Mouse (Mus musculus) macrophage (primary cell): ENCODE results near the gene Fam206a. TPM values are rescaled to one million over a fixed set of nuclear protein-coding genes. Genes with fewer than 3 reads are reported as not detected.

Source experiments
- H3K27ac ChIP-seq: fragments of 350-480 bp; formaldehyde crosslinking; 2 replicates; pipeline ENCODE4 v1.9.0; 2021
- H3K36me3 ChIP-seq: fragments of 350-480 bp; formaldehyde crosslinking; 2 replicates; pipeline ENCODE4 v1.9.0; 2021; ENCODE audit errors: inconsistent target
- H3K4me3 ChIP-seq: fragments of 350-480 bp; formaldehyde crosslinking; 2 replicates; pipeline ENCODE4 v1.9.0; 2021; ENCODE audit errors: inconsistent target
- H3K79me2 ChIP-seq: fragments of 350-480 bp; formaldehyde crosslinking; 2 replicates; pipeline ENCODE4 v1.9.0; 2021; ENCODE audit errors: inconsistent target
- WGBS: methylation state at CpG from one replicate; pipeline ENCODE4 v1.1.7; 2026; ENCODE audit warnings: inconsistent platforms; ENCODE audit not compliant: missing documents; 5-methylcytosine and 5-hydroxymethylcytosine counted together
- polyA plus RNA-seq: library from polyadenylated mRNA; stranded (reverse); fragments of 250-400 nt; gene quantifications from 3 replicates; pipeline ENCODE4 v1.2.4, GENCODE M21; 2018; ENCODE audit warnings: inconsistent platforms

Gene Fam206a
- polyA plus RNA-seq, 1 experiment from 2014 or later = 7.1 TPM

GRCm38 (mm10) chr4:56824231-56824630, 22.1 kb downstream of the Fam206a start:
- no peak overlapping the region for H3K4me3 ChIP-seq
- no peak overlapping the region for H3K27ac ChIP-seq
- H3K79me2 ChIP-seq = no peaks in the 10 kb centered on the region
- WGBS = 94% methylated on average over 9 of the region's 9 CpGs
- no peaks in the 10 kb centered on the region for H3K36me3 ChIP-seq

- Histone ChIP-seq H3K27ac (no peak overlapping the region), H3K36me3 (no peaks in the 10 kb centered on the region), H3K79me2 (no peaks in the 10 kb centered on the region), H3K4me3 (no peak overlapping the region)
- 100% methylated on average over 3 of the region's 3 CpGs for WGBS
These were observed 26.8 kb downstream of the Fam206a start for GRCm38 (mm10) chr4:56828932-56829331.

GRCm38 (mm10) chr4:56829511-56829921, 27.4 kb downstream of the Fam206a start:
- WGBS = 96% methylated on average over 6 of the region's 7 CpGs
- no peak overlapping the region for H3K4me3 ChIP-seq
- H3K79me2 ChIP-seq = no peaks in the 10 kb centered on the region
- no peaks in the 10 kb centered on the region for H3K36me3 ChIP-seq
- H3K27ac ChIP-seq = no peak overlapping the region

- Histone ChIP-seq H3K36me3 (no peaks in the 10 kb centered on the region), H3K27ac (no peak overlapping the region)
- 61% methylated on average over 13 of the region's 13 CpGs for WGBS
These were observed 29.0 kb downstream of the Fam206a start for GRCm38 (mm10) chr4:56831013-56831609.

GRCm38 (mm10) chr4:56831998-56832397, 29.9 kb downstream of the Fam206a start:
- no peaks in the 10 kb centered on the region for H3K36me3 ChIP-seq
- WGBS = 93% methylated on average over 3 of the region's 7 CpGs
- no peak overlapping the region for H3K4me3 ChIP-seq
- no peaks in the 10 kb centered on the region for H3K79me2 ChIP-seq
- H3K27ac ChIP-seq = no peak overlapping the region

More at GRCm38 (mm10) chr4:56831013-56831609, 29.0 kb downstream of the Fam206a start:
- no peak overlapping the region for H3K4me3 ChIP-seq
- H3K79me2 ChIP-seq = no peaks in the 10 kb centered on the region

GRCm38 (mm10) chr4:56837661-56838060, 35.5 kb downstream of the Fam206a start:
- no peaks in the 10 kb centered on the region for H3K36me3 ChIP-seq
- WGBS = 97% methylated on average over 6 of the region's 6 CpGs

GRCm38 (mm10) chr4:56840297-56840696, 38.2 kb downstream of the Fam206a start:
- WGBS = 90% methylated on average over 3 of the region's 3 CpGs
- no peak overlapping the region for H3K4me3 ChIP-seq
- H3K27ac ChIP-seq = no peak overlapping the region
- H3K36me3 ChIP-seq = no peaks in the 10 kb centered on the region
- H3K79me2 ChIP-seq = no peaks in the 10 kb centered on the region

More at GRCm38 (mm10) chr4:56837661-56838060, 35.5 kb downstream of the Fam206a start:
- Histone ChIP-seq H3K79me2 (no peaks in the 10 kb centered on the region), H3K4me3 (no peak overlapping the region), H3K27ac (no peak overlapping the region)

- Histone ChIP-seq H3K4me3 (no peak overlapping the region), H3K27ac (no peak overlapping the region), H3K79me2 (no peaks in the 10 kb centered on the region), H3K36me3 (no peaks in the 10 kb centered on the region)
- WGBS = 89% methylated on average over 7 of the region's 7 CpGs
These were observed 40.4 kb downstream of the Fam206a start for GRCm38 (mm10) chr4:56842501-56842900.

- Histone ChIP-seq H3K27ac (no peak overlapping the region), H3K4me3 (no peak overlapping the region), H3K36me3 (no peaks in the 10 kb centered on the region), H3K79me2 (no peaks in the 10 kb centered on the region)
- 90% methylated on average over 2 of the region's 2 CpGs for WGBS
These were observed 41.8 kb downstream of the Fam206a start for GRCm38 (mm10) chr4:56843963-56844362.

GRCm38 (mm10) chr4:56844911-56845310, 42.8 kb downstream of the Fam206a start:
- H3K27ac ChIP-seq = no peak overlapping the region
- no peaks in the 10 kb centered on the region for H3K36me3 ChIP-seq
- WGBS = 95% methylated on average over 4 of the region's 4 CpGs
- no peaks in the 10 kb centered on the region for H3K79me2 ChIP-seq
- H3K4me3 ChIP-seq = no peak overlapping the region

- 89% methylated on average over 12 of the region's 12 CpGs for WGBS
These were observed 43.9 kb downstream of the Fam206a start for GRCm38 (mm10) chr4:56845896-56846533.

GRCm38 (mm10) chr4:56847400-56847799, 45.3 kb downstream of the Fam206a start:
- H3K4me3 ChIP-seq = no peak overlapping the region
- WGBS = 96% methylated on average over 2 of the region's 3 CpGs

More at GRCm38 (mm10) chr4:56845896-56846533, 43.9 kb downstream of the Fam206a start:
- Histone ChIP-seq H3K79me2 (no peaks in the 10 kb centered on the region), H3K36me3 (no peaks in the 10 kb centered on the region), H3K4me3 (no peak overlapping the region), H3K27ac (no peak overlapping the region)

GRCm38 (mm10) chr4:56848044-56848443, 45.9 kb downstream of the Fam206a start:
- H3K36me3 ChIP-seq = no peaks in the 10 kb centered on the region
- H3K4me3 ChIP-seq = no peak overlapping the region
- H3K79me2 ChIP-seq = no peaks in the 10 kb centered on the region
- H3K27ac ChIP-seq = no peak overlapping the region
- WGBS = 97% methylated on average over 6 of the region's 6 CpGs

More at GRCm38 (mm10) chr4:56847400-56847799, 45.3 kb downstream of the Fam206a start:
- no peaks in the 10 kb centered on the region for H3K79me2 ChIP-seq
- H3K36me3 ChIP-seq = no peaks in the 10 kb centered on the region
- H3K27ac ChIP-seq = no peak overlapping the region

GRCm38 (mm10) chr4:56850724-56851123, 48.6 kb downstream of the Fam206a start:
- Histone ChIP-seq H3K79me2 (no peaks in the 10 kb centered on the region), H3K36me3 (no peaks in the 10 kb centered on the region), H3K27ac (no peak overlapping the region), H3K4me3 (no peak overlapping the region)
- WGBS = 89% methylated on average over 6 of the region's 6 CpGs

GRCm38 (mm10) chr4:56855935-56856334, 53.8 kb downstream of the Fam206a start:
- WGBS = 92% methylated on average over 5 of the region's 5 CpGs
- Histone ChIP-seq H3K36me3 (no peaks in the 10 kb centered on the region), H3K27ac (no peak overlapping the region), H3K79me2 (no peaks in the 10 kb centered on the region), H3K4me3 (no peak overlapping the region)
